Mouse (Mus musculus) brain, adult 2 months (tissue): ENCODE results near the gene Pfdn5.
A peak's percentile ranks its signal among the peaks of the same experiment; 100 is the strongest.

Experiments
- DNase-seq: peaks from one replicate; pipeline ENCODE4 v3.0.0; 2011; ENCODE audit warnings: low read depth, low spot score

Gene Pfdn5

DNA sequence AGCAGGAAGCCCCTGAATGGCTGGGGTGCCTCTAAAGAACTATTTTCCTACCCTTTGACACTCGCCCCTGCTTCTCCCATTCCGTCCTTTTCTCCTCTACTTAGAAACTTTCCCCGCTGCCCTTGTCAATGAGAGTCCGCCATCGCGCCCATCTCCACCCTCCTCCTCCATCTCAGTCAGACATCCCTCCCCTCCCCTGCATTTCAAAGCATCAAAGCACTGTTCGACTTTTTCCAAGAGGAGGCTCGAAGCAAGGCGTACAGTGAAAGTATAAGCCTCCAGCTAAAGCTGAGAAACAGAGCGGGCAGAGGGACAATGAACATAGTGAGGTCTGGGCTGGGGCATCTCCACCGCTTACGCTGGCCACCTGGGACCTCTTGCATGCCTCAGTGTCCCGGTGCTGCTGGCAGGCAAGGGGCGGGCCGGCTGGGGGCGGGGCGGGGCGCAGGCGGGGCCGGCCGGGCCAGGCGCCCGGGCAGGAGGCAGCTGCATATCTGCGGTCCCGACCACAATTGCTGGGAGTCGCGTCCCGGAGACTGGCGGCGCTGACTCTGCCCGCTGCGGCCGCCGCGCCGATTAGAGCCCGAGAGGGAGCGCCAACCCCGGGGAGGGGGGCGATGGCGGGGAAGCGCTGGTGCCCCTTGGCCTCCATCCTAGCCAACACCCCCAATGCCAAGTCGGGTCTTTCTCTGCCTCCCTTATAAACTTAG, 50.7 kb downstream of the Pfdn5 start:
- DNase-seq: peak; percentile 52

- peak; percentile 88 for DNase-seq
These were observed 51.2 kb downstream of the Pfdn5 start for GRCm38 (mm10) chr15:102377163-102377543.

DNA sequence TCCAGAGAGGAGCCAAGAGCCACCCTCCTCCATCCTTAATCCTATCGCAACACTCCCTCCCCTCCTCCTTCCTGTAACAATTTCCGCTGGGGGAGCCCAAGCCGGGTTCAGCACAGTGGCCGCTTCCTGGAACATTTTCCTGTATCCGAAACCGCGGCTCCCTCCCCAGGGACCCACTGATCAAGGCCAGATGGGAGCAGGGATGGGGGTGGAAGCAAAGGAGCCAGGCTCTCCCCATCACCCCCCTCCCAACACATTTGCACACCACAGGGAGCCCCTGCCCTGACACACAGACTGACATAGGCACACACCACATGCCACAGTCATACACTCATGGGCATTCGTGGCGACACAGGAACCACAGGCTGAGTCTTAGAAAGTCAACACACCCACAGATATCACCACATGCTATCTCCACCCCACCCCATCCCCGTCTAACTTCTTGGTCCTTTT, 51.9 kb downstream of the Pfdn5 start:
- DNase-seq: no peak
